Mouse (Mus musculus): ENCODE results near the gene Smtnl1. TPM values are rescaled to one million over a fixed set of nuclear protein-coding genes. Genes with fewer than 3 reads are reported as not detected.

Gene Smtnl1
- polyA plus RNA-seq, 1 experiment from 2014 or later = not detected

GRCm38 (mm10) chr2:84783315-84783714, 39.1 kb downstream of the Smtnl1 start:
- H3K9ac ChIP-seq = no peak overlapping the region
- H3K27ac ChIP-seq = no peak overlapping the region
- H3K4me1 ChIP-seq = no peaks in the 10 kb centered on the region
- no peaks in the 10 kb centered on the region for H3K27me3 ChIP-seq (replicated peaks)
- no peaks in the 10 kb centered on the region for H3K9me3 ChIP-seq
- no peak overlapping the region for H3K4me2 ChIP-seq (replicated peaks)
- no peak for ATAC-seq (ENCODE audit: low FRiP score, low read depth)
- WGBS = 85% methylated on average over 1 of the region's 1 CpGs
- H3K36me3 ChIP-seq = no peaks in the 10 kb centered on the region
- no peak overlapping the region for H3K4me3 ChIP-seq

DNA sequence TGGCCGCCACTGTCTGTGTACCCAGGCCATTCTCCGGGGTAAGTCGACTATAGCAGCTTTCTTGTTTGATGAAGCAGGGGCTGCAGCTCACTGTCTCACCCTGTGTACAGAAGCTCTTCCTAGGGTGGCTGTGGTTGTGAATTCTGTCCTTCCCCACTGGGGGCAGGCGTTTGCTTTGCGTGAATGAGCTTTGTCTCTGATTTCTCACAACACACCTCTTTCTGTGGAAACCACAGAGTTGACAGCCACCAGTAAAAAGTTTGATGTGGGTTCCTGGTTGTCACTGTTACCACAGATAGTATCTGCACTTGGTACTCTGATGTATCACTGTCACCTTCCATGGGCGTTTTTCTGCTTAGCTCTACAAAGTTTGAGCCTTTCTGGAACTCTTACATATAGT, 43.2 kb downstream of the Smtnl1 start:
- H3K4me1 ChIP-seq = peaks cover 6% of the 10 kb centered on the region
- H3K27ac ChIP-seq = no peak overlapping the region
- H3K9ac ChIP-seq = no peak overlapping the region
- 71% methylated on average over 6 of the region's 6 CpGs for whole genome bisulfite sequencing
- no peaks in the 10 kb centered on the region for H3K9me3 ChIP-seq
- H3K4me2 ChIP-seq (replicated peaks) = no peak overlapping the region
- H3K27me3 ChIP-seq (replicated peaks) = no peaks in the 10 kb centered on the region
- ATAC-seq (ENCODE audit: low FRiP score, low read depth) = no peak
- H3K36me3 ChIP-seq = no peaks in the 10 kb centered on the region
- no peak overlapping the region for H3K4me3 ChIP-seq

DNA sequence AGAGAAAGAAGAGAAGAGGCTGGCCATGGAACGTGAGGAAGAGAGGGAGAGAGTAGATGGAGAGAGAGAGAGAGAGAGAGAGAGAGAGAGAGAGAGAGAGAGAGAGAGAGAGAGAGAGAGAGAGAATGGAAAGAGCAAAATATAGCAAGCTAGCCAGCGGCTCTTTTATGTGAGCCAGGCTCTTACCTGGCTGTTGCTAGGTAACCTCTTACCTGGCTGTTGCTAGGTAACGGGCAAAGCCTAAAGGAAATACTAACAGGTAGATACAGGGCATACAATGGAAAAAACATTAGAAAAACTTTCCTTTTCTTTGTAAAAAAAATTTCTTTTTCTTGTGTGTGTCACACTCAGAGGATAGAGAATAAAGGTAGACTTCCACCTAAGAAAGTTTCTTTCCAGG, 44.7 kb downstream of the Smtnl1 start:
- Histone ChIP-seq H3K27ac (no peak overlapping the region), H3K4me1 (peaks cover 6% of the 10 kb centered on the region), H3K4me3 (no peak overlapping the region), H3K4me2 (replicated peaks) (no peak overlapping the region), H3K27me3 (replicated peaks) (no peaks in the 10 kb centered on the region), H3K9ac (no peak overlapping the region), H3K9me3 (no peaks in the 10 kb centered on the region), H3K36me3 (no peaks in the 10 kb centered on the region)
- 74% methylated on average over 3 of the region's 3 CpGs for WGBS
- no peak for ATAC-seq (ENCODE audit: low FRiP score, low read depth)

GRCm38 (mm10) chr2:84775665-84776064, 46.8 kb downstream of the Smtnl1 start:
- Histone ChIP-seq H3K9me3 (no peaks in the 10 kb centered on the region), H3K36me3 (no peaks in the 10 kb centered on the region), H3K9ac (no peak overlapping the region), H3K4me3 (no peak overlapping the region), H3K27ac (no peak overlapping the region), H3K4me2 (replicated peaks) (no peak overlapping the region), H3K4me1 (peaks cover 6% of the 10 kb centered on the region), H3K27me3 (replicated peaks) (no peaks in the 10 kb centered on the region)
- 78% methylated on average over 6 of the region's 6 CpGs for WGBS
- ATAC-seq (ENCODE audit: low FRiP score, low read depth) = no peak

- Histone ChIP-seq H3K4me3 (peak within 1 kb of the TSS; percentile 28), H3K36me3 (no peaks in the 10 kb centered on the region), H3K4me2 (replicated peaks) (peak within 1 kb of the TSS; percentile 59), H3K4me1 (peaks cover 6% of the 10 kb centered on the region), H3K27ac (peak within 1 kb of the TSS; percentile 34), H3K27me3 (replicated peaks) (no peaks in the 10 kb centered on the region), H3K9ac (peak within 1 kb of the TSS; percentile 48; the same call in 1 of the 2 replicates), H3K9me3 (no peaks in the 10 kb centered on the region)
- WGBS = 56% methylated on average over 9 of the region's 9 CpGs
- peak; percentile 57 for ATAC-seq (ENCODE audit: low FRiP score, low read depth)
Measured at GRCm38 (mm10) chr2:84775241-84775640, 47.2 kb downstream of the Smtnl1 start, which contains the start of gene Serping1. Gene Serping1 (minus strand): TSS chr2:84775444.

GRCm38 (mm10) chr2:84774751-84775150, 47.7 kb downstream of the Smtnl1 start:
- peaks cover 6% of the 10 kb centered on the region for H3K4me1 ChIP-seq
- H3K9ac ChIP-seq = peak overlapping the region; percentile 48; the same call in 1 of the 2 replicates
- no peaks in the 10 kb centered on the region for H3K9me3 ChIP-seq
- H3K4me3 ChIP-seq = peak overlapping the region; percentile 28
- H3K36me3 ChIP-seq = no peaks in the 10 kb centered on the region
- peak overlapping the region; percentile 34 for H3K27ac ChIP-seq
- WGBS = 1% methylated on average over 15 of the region's 15 CpGs
- H3K27me3 ChIP-seq (replicated peaks) = no peaks in the 10 kb centered on the region
- peak overlapping the region; percentile 59 for H3K4me2 ChIP-seq (replicated peaks)
- peak; percentile 95 for ATAC-seq (ENCODE audit: low FRiP score, low read depth)

GRCm38 (mm10) chr2:84773195-84773594, 49.3 kb downstream of the Smtnl1 start:
- peaks cover 6% of the 10 kb centered on the region for H3K4me1 ChIP-seq
- no peak for ATAC-seq (ENCODE audit: low FRiP score, low read depth)
- H3K4me3 ChIP-seq = no peak overlapping the region
- H3K4me2 ChIP-seq (replicated peaks) = no peak overlapping the region
- H3K27ac ChIP-seq = no peak overlapping the region
- H3K27me3 ChIP-seq (replicated peaks) = no peaks in the 10 kb centered on the region
- no peaks in the 10 kb centered on the region for H3K36me3 ChIP-seq
- no peak overlapping the region for H3K9ac ChIP-seq
- no peaks in the 10 kb centered on the region for H3K9me3 ChIP-seq
- WGBS = 86% methylated on average over 5 of the region's 5 CpGs

- 91% methylated on average over 4 of the region's 4 CpGs for WGBS
- H3K9ac ChIP-seq = no peak overlapping the region
Measured at GRCm38 (mm10) chr2:84772454-84772853, 50.0 kb downstream of the Smtnl1 start.

GRCm38 (mm10) chr2:84770501-84770900, 52.0 kb downstream of the Smtnl1 start:
- Histone ChIP-seq H3K36me3 (0 out of 2 replicates have a peak, but pooled peaks cover under 1% of the 10 kb centered on the region), H3K4me1 (peaks cover 6% of the 10 kb centered on the region), H3K27me3 (replicated peaks) (no peaks in the 10 kb centered on the region), H3K4me3 (no peak overlapping the region), H3K9me3 (no peaks in the 10 kb centered on the region), H3K9ac (no peak overlapping the region), H3K27ac (no peak overlapping the region), H3K4me2 (replicated peaks) (no peak overlapping the region)
- ATAC-seq (ENCODE audit: low FRiP score, low read depth) = no peak
- WGBS = 81% methylated on average over 6 of the region's 6 CpGs

More at GRCm38 (mm10) chr2:84772454-84772853, 50.0 kb downstream of the Smtnl1 start:
- no peak overlapping the region for H3K4me3 ChIP-seq
- H3K27me3 ChIP-seq (replicated peaks) = no peaks in the 10 kb centered on the region
- no peak overlapping the region for H3K4me2 ChIP-seq (replicated peaks)
- no peaks in the 10 kb centered on the region for H3K36me3 ChIP-seq
- peaks cover 6% of the 10 kb centered on the region for H3K4me1 ChIP-seq
- ATAC-seq (ENCODE audit: low FRiP score, low read depth) = no peak
- H3K9me3 ChIP-seq = no peaks in the 10 kb centered on the region
- no peak overlapping the region for H3K27ac ChIP-seq

DNA sequence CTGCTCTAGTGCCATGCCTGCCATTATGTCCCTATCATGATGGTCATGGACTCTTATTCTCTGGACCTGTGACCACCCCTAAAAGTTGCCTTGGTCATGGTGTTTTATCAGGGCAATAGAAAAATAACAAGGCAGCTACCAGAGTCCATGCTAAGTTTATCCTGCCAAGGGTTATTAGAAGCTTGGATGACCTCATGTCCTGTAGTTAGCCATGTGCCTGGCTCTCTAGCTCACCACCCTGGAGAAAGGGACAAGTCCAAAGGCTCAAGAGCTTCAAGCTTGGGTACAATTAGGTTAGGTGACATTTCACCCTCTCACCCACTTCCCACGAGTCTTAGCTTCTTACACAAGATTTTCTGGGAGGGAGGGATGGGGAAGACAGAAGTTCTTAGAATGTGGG, 59.6 kb downstream of the Smtnl1 start:
- no peaks in the 10 kb centered on the region for H3K9me3 ChIP-seq
- H3K36me3 ChIP-seq = 0 out of 2 replicates have a peak, but pooled peaks cover 3% of the 10 kb centered on the region
- H3K27me3 ChIP-seq (replicated peaks) = no peaks in the 10 kb centered on the region
- no peak for ATAC-seq (ENCODE audit: low FRiP score, low read depth)
- no peak overlapping the region for H3K4me2 ChIP-seq (replicated peaks)
- whole genome bisulfite sequencing = 60% methylated on average over 1 of the region's 1 CpGs
- no peak overlapping the region for H3K27ac ChIP-seq
- no peaks in the 10 kb centered on the region for H3K4me1 ChIP-seq
- H3K9ac ChIP-seq = no peak overlapping the region
- no peak overlapping the region for H3K4me3 ChIP-seq

DNA sequence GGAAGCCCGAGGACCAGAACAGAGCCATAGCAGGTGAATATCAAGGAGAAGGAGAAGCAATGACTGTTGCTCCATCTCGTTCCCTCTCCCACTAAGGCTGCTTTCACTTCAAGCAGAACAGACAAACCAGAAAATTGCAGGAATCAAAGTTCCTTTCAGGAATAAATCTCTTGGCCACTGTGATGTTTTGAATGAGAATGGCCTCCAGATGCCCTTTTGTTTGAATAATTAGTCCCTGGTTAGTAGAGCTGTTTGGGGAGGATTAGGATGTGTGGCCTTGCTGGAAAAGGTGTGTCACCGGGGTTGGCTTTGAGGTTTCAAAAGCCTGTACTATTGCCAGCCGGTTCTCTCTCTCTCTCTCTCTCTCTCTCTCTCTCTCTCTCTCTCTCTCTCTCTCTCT, 60.2 kb downstream of the Smtnl1 start:
- no peak for ATAC-seq (ENCODE audit: low FRiP score, low read depth)
- H3K4me2 ChIP-seq (replicated peaks) = no peak overlapping the region
- H3K4me1 ChIP-seq = no peaks in the 10 kb centered on the region
- H3K4me3 ChIP-seq = no peak overlapping the region
- no peak overlapping the region for H3K9ac ChIP-seq
- no peaks in the 10 kb centered on the region for H3K9me3 ChIP-seq
- H3K27me3 ChIP-seq (replicated peaks) = no peaks in the 10 kb centered on the region
- WGBS = 54% methylated on average over 4 of the region's 4 CpGs
- no peak overlapping the region for H3K27ac ChIP-seq
- 0 out of 2 replicates have a peak, but pooled peaks cover 3% of the 10 kb centered on the region for H3K36me3 ChIP-seq

DNA sequence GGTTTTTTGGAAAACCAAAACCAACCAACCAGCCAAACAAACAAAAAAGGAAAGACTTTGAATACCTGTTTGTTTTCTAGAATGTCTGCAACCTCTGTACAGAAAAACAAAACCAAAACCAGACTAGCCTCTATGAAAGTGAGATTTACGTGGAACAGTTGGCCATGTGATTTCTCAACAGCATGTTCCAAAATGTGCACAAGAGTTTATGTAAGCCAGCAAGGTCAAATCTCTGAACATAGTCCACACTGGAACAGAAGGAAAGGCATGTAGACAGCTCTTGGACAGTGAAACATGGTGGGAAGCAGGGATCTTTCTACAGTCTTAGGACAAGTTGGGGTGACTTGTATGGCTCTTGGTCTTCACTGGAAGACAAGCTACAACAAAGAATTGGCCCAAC, 60.6 kb downstream of the Smtnl1 start:
- H3K36me3 ChIP-seq = 0 out of 2 replicates have a peak, but pooled peaks cover 3% of the 10 kb centered on the region
- H3K27me3 ChIP-seq (replicated peaks) = no peaks in the 10 kb centered on the region
- H3K4me2 ChIP-seq (replicated peaks) = no peak overlapping the region
- no peak overlapping the region for H3K27ac ChIP-seq
- no peaks in the 10 kb centered on the region for H3K9me3 ChIP-seq
- no peak overlapping the region for H3K9ac ChIP-seq
- no peak overlapping the region for H3K4me3 ChIP-seq
- WGBS = 92% methylated on average over 1 of the region's 1 CpGs
- no peak for ATAC-seq (ENCODE audit: low FRiP score, low read depth)
- H3K4me1 ChIP-seq = no peaks in the 10 kb centered on the region

- H3K4me3 ChIP-seq = no peak overlapping the region
- no peak overlapping the region for H3K9ac ChIP-seq
- H3K36me3 ChIP-seq = 0 out of 2 replicates have a peak, but pooled peaks cover 3% of the 10 kb centered on the region
- WGBS = 88% methylated on average over 3 of the region's 3 CpGs
- H3K9me3 ChIP-seq = no peaks in the 10 kb centered on the region
- no peak overlapping the region for H3K27ac ChIP-seq
- ATAC-seq (ENCODE audit: low FRiP score, low read depth) = no peak
- H3K4me2 ChIP-seq (replicated peaks) = no peak overlapping the region
- no peaks in the 10 kb centered on the region for H3K27me3 ChIP-seq (replicated peaks)
- no peaks in the 10 kb centered on the region for H3K4me1 ChIP-seq
Measured at GRCm38 (mm10) chr2:84761309-84761708, 61.1 kb downstream of the Smtnl1 start.

Data from neural tube, embryonic 12.5 days (tissue).